Mouse (Mus musculus) embryonic stem cell, embryonic (primary cell): Measurements from ENCODE around the gene Nars2.
"Not testable (repeated sequence)": the region's sequence is repeated elsewhere in the genome, so short reads cannot be mapped to it uniquely, and the experiment has no call there.

ENCODE experiments used
- CTCF ChIA-PET, 4 experiments: fragments of 300-600 bp in 2 of 4; fragments of 350-600 bp in 2 of 4; sonication (Branson Sonifier 250); formaldehyde crosslinking; loops; one replicate each; lab custom pipeline; 2022; ENCODE audit warnings: inconsistent platforms in 2 of 4; lab: Charles Lee
- POLR2A ChIA-PET, 4 experiments: fragments of 300-600 bp in 2 of 4; fragments of 350-600 bp in 2 of 4; sonication (Branson Sonifier 250); formaldehyde crosslinking; loops; one replicate each; lab custom pipeline; 2022; ENCODE audit warnings: antibody characterized with exemption in 4 of 4, inconsistent platforms in 1 of 4; lab: Charles Lee

The Nars2 gene

DNA sequence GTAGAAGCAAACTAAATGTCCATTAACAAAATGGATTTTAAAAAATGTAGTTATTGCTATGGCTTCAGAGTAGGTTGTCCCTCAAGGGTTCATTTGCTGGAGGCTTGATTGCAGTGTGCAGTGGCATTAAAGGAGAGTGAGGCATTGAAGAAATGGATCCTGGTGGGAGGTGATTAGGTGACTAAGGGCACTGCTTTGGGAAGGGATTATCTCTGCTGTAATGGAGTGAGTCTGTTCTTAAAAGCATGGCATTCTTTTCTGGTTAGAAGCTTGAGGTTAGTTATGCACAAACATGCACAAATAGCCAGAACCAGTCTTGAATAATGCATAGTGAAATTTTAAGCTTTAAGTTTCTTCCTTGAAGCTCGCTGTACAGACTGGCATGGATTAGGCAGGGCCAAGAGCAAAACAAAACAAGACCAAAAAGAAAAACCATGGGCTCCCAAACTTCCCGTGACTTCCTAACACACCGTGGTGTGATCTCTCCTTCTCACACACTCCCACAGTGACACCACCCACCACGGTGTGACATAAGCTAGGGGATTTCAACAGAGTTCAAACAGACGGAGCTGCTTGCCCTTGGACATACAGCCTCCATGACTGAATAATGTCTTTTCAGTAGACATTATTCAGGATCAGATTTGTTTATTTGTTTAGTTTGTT, 7.5 kb upstream of the Nars2 start:
- CTCF ChIA-PET: no interaction called here
- POLR2A ChIA-PET: interaction anchor here in 2 of 4 experiments (3.1 to 5.4 kb wide), 2 partner anchors 8 kb away, joined by 13 to 30 read pairs; partner anchors contain the start of gene Nars2 (in 2 of the 2)

- CTCF ChIA-PET: not testable (repeated sequence)
Measured at GRCm38 (mm10) chr7:96946501-96946900, 4.8 kb upstream of the Nars2 start.

GRCm38 (mm10) chr7:96952094-96952493, 789 bp downstream of the Nars2 start:
- ChIA-PET POLR2A (interaction anchor here (0.6 to 2.8 kb wide), 26 partner anchors 9 to 751 kb away, joined by 3 to 30 read pairs (median 4); partner anchors contain the start of genes Alg8 (in 1 of the 4), Gab2 (in 1 of the 4) and Ints4 (in 1 of the 4)), CTCF (no interaction called here)

More at GRCm38 (mm10) chr7:96946501-96946900, 4.8 kb upstream of the Nars2 start:
- POLR2A ChIA-PET: not testable (repeated sequence)

- POLR2A ChIA-PET: interaction anchor here in 1 of 4 experiments (3.3 kb wide), 1 partner anchor 8 kb away, joined by 14 read pairs; the partner anchor contains the start of gene Nars2
- CTCF ChIA-PET: interaction anchor here in 1 of 4 experiments (0.6 kb wide), 1 partner anchor 832 kb away, joined by 5 read pairs; no protein-coding TSS in a partner anchor
Measured at GRCm38 (mm10) chr7:96959168-96959567, 7.9 kb downstream of the Nars2 start.

DNA sequence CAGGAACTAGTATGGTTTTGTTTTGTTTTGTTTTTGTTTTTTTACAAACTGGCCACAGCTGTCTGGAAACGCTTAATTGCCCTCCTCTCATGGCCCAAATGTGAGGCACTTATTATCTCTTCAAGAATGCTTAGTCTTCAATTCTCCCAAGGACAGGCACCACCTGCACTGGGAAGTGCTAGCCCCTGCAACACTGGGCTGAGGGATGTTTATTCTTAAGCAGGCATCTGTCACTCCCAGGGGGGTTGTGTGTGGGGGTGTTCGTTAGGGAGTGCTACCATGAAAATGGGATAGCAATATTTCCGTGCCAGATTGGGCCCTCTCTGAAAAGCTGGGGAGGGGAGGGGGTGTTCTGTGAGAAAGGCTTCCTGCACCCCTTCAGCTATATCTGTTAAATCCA, 15.9 kb downstream of the Nars2 start:
- POLR2A ChIA-PET: interaction anchor here in 2 of 4 experiments (0.5 to 1.5 kb wide), 4 partner anchors 10 to 868 kb away, joined by 3 to 7 read pairs (median 5); partner anchors contain the start of gene Nars2 (in 1 of the 2)
- CTCF ChIA-PET: interaction anchor here in 1 of 4 experiments (1.1 kb wide), 1 partner anchor 330 kb away, joined by 3 read pairs; no protein-coding TSS in a partner anchor

DNA sequence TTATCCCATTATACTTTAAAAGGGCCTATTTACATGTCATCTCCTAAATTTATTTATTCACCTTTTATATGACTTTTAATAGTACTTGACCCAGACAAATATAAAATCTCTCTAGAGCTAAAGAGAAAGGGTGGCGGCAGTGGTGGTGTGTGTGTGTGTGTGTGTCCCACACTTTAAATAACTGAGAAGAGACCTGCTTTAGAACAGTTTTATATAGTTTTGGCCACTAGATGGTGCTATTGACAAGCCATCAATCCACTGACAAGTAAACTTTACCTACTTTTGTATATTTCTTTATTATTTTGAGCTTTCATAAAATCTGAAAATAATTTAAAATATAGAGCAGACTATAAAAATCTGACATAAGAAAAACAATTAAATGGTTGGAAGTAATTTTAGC, 19.1 kb downstream of the Nars2 start:
- ChIA-PET POLR2A (interaction anchor here in 1 of 4 experiments (1.0 kb wide), 1 partner anchor 19 kb away, joined by 4 read pairs; the partner anchor contains the start of gene Nars2), CTCF (interaction anchor here (0.6 to 2.3 kb wide), 13 partner anchors 10 to 1025 kb away, joined by 3 to 10 read pairs (median 3); partner anchors contain the start of gene Nars2 (in 2 of the 4))

- POLR2A ChIA-PET: interaction anchor here in 1 of 4 experiments (0.7 to 1.2 kb wide), 4 partner anchors 16 to 101 kb away, joined by 3 to 4 read pairs (median 4); partner anchors contain the start of gene Nars2
- CTCF ChIA-PET: interaction anchor here (0.6 to 2.3 kb wide), 16 partner anchors 11 to 1026 kb away, joined by 3 to 10 read pairs (median 3); partner anchors contain the start of gene Nars2 (in 2 of the 4)
Measured at GRCm38 (mm10) chr7:96971027-96971996, 20.0 kb downstream of the Nars2 start.

DNA sequence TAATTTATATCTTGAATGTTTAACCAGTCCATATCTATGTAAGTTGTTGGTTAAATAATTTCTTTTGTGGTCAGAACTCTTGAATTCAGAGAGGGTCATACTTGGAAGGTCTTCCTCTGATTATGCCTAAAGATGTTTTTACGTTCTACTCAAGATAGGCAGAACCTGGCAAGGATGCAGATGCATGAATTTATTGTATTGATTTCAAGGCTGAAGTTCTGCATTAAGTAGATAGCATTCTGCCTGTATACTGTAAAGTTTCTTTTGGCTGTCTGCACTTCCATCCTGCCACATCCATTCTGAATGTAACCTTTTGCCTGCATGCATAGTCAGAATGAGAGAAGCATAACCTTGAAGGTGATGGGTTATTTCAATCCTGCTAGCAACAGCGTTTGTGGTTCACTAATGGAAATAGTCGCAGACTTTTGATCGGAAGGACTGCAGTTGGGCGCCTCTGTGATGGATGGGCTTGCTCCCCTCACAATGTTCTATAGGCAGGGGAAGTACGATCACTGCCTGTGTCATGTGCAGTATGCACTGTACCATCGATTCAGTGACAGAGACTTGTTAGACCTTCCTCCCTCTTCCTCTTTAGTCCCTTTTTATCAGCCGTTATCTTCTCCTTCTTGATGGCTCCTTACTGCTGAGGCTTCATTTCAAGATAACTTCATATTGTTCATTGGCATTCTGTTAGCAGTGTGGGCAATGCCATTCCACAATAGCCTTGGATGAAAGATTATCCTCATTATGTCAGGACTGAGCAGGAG, 21.0 kb downstream of the Nars2 start:
- CTCF ChIA-PET: interaction anchor here in 2 of 4 experiments (0.7 kb wide), 2 partner anchors 17 to 325 kb away, joined by 3 read pairs; no protein-coding TSS in a partner anchor
- POLR2A ChIA-PET: interaction anchor here in 2 of 4 experiments (0.6 to 1.7 kb wide), 5 partner anchors 15 to 109 kb away, joined by 3 to 4 read pairs (median 4); partner anchors contain the start of gene Nars2 (in 1 of the 2)

GRCm38 (mm10) chr7:96975914-96976313, 24.6 kb downstream of the Nars2 start:
- POLR2A ChIA-PET: interaction anchor here in 1 of 4 experiments (1.2 to 1.4 kb wide), 2 partner anchors 25 to 396 kb away, joined by 3 to 4 read pairs; partner anchors contain the start of genes Alg8 and Nars2
- CTCF ChIA-PET: interaction anchor here in 1 of 4 experiments (0.5 kb wide), 1 partner anchor 106 kb away, joined by 3 read pairs; no protein-coding TSS in a partner anchor

DNA sequence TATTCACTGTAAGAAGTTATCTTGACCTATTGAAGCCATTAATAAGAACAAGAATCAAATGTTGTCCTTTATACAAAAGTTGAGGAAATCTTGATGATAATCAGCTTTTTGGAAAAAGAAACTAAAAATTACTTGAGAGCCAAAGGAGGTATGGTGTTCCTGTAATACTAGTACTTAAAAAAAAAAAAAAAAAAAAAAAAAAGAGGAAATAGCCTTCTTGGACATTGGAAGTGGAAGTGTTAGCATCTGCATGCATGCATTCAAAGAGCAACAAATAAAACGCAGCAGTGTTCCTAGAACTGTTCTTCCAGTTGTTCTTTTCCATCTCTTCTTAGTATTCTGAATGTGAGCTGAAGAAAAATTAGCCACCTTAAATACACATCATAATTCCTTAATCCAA, 25.9 kb downstream of the Nars2 start:
- CTCF ChIA-PET: interaction anchor here in 1 of 4 experiments (0.6 to 1.0 kb wide), 2 partner anchors 34 to 108 kb away, joined by 3 read pairs; no protein-coding TSS in a partner anchor
- POLR2A ChIA-PET: interaction anchor here in 2 of 4 experiments (0.7 to 1.2 kb wide), 5 partner anchors 10 to 286 kb away, joined by 3 to 8 read pairs (median 4); partner anchors contain the start of gene Nars2 (in 1 of the 2)

DNA sequence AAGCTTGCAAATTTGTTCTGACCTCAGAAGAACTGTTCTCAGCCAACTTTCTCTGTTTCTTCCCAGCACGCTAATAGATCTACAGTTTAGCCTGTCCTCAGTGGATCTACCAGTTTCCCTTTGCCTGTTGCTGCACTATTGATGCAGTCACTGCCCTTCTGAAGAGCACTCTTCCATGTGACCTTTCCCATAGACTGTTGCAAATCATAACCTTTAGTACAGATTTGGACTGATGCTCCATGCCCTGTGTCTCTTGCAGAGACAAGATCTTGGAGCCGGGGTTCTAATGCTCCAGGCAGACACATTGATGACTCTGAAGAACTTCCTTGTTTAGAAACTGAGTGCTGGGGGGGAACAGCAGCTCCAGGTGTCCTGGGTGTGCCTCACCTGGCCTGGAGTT, 30.1 kb downstream of the Nars2 start:
- ChIA-PET CTCF (no interaction called here), POLR2A (interaction anchor here in 1 of 4 experiments (1.2 kb wide), 1 partner anchor 22 kb away, joined by 3 read pairs; no protein-coding TSS in a partner anchor)

- POLR2A ChIA-PET: interaction anchor here in 2 of 4 experiments (0.6 to 1.6 kb wide), 5 partner anchors 33 to 1016 kb away, joined by 3 to 10 read pairs (median 3); partner anchors contain the start of gene Nars2 (in 1 of the 2)
Measured at GRCm38 (mm10) chr7:96983660-96984347, 32.5 kb downstream of the Nars2 start.

GRCm38 (mm10) chr7:96985798-96986197, 34.5 kb downstream of the Nars2 start:
- POLR2A ChIA-PET: interaction anchor here in 1 of 4 experiments (1.6 to 3.9 kb wide), 3 partner anchors 34 to 386 kb away, joined by 3 to 22 read pairs (median 4); partner anchors contain the start of genes Alg8 and Nars2
- CTCF ChIA-PET: interaction anchor here in 1 of 4 experiments (1.6 kb wide), 1 partner anchor 100 kb away, joined by 5 read pairs; no protein-coding TSS in a partner anchor

More at GRCm38 (mm10) chr7:96983660-96984347, 32.5 kb downstream of the Nars2 start:
- CTCF ChIA-PET: interaction anchor here in 1 of 4 experiments (1.3 to 1.7 kb wide), 2 partner anchors 13 to 314 kb away, joined by 3 to 4 read pairs; no protein-coding TSS in a partner anchor

GRCm38 (mm10) chr7:96986795-96987445, 35.6 kb downstream of the Nars2 start:
- CTCF ChIA-PET: interaction anchor here in 2 of 4 experiments (0.9 to 1.6 kb wide), 3 partner anchors 16 to 311 kb away, joined by 3 to 5 read pairs (median 3); no protein-coding TSS in a partner anchor
- POLR2A ChIA-PET: interaction anchor here in 2 of 4 experiments (0.9 to 3.9 kb wide), 7 partner anchors 15 to 385 kb away, joined by 3 to 22 read pairs (median 4); partner anchors contain the start of genes Nars2 (in 2 of the 2), Alg8 (in 1 of the 2), Kctd21 (in 1 of the 2) and Usp35 (in 1 of the 2)

DNA sequence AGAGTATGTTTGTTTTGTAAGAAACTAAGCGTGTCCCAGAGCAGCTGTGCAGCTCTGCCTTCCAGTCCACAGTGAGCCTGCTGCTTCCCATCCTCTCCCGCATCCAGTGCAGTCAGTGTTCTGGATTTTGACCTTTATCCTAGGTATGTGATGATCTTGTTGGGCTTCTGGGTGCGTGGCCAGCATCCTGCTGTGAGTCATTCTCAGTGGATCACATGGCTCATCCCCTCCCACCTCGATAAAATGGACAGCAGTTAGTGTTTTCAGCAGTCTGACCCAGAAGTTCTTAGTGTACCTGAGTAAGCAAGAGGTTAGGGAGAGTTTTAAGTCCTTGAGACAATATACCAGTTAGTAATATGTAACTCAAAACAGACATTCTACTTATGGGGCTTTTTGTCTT, 36.4 kb downstream of the Nars2 start:
- ChIA-PET CTCF (interaction anchor here in 2 of 4 experiments (0.9 to 1.6 kb wide), 3 partner anchors 17 to 310 kb away, joined by 3 to 5 read pairs (median 3); no protein-coding TSS in a partner anchor), POLR2A (interaction anchor here in 2 of 4 experiments (0.9 to 3.9 kb wide), 5 partner anchors 16 to 384 kb away, joined by 3 to 22 read pairs (median 4); partner anchors contain the start of genes Nars2 (in 2 of the 2) and Alg8 (in 1 of the 2))
